Mouse (Mus musculus): ENCODE measurements around the gene Gm5134.

DNA sequence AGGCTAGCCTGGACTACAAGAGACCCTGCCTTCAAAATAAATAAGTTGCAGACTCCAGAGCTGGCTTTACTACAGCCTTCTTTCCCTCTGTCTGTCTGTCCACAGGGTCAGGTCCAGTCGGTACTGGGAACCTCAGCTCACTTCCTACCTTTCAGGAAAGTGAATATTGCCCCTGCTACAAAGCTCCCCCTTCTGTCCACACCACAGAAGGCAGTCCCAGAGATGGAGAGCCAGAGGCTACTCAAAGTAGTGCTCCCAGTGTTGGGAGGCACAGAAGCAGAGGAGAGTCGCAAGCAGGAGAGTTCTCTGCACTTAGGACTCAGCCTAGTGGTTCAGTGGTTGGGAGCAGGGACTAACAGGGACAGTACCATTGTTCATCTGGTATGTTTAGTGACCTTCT, 30.0 kb upstream of the Gm5134 start:
- TF ChIP-seq CTCF (IDR thresholded peaks at IDR 0.05), result peak; percentile 46
- TF ChIP-seq POLR2A (IDR thresholded peaks at IDR 0.05; ENCODE audit: insufficient read depth, low read depth, low read length), result no peak
